Mouse (Mus musculus) 3134 (cell line): ENCODE results near the gene Llgl1.

Source experiments
- DNase-seq: peaks from one replicate; pipeline ENCODE4 v3.0.0-alpha.2; 2011; ENCODE audit warnings: low spot score; ENCODE audit not compliant: insufficient read length; ENCODE audit errors: extremely low read depth

Gene Llgl1

GRCm38 (mm10) chr11:60726601-60727391 is 27.3 kb downstream of the Llgl1 start, which contains the start of gene Flii:
Gene Flii, minus strand, starts transcription at chr11:60727263.
- peak; percentile 88 for DNase-seq

GRCm38 (mm10) chr11:60727392-60728140 is 28.0 kb downstream of the Llgl1 start:
- no peak for DNase-seq

DNA sequence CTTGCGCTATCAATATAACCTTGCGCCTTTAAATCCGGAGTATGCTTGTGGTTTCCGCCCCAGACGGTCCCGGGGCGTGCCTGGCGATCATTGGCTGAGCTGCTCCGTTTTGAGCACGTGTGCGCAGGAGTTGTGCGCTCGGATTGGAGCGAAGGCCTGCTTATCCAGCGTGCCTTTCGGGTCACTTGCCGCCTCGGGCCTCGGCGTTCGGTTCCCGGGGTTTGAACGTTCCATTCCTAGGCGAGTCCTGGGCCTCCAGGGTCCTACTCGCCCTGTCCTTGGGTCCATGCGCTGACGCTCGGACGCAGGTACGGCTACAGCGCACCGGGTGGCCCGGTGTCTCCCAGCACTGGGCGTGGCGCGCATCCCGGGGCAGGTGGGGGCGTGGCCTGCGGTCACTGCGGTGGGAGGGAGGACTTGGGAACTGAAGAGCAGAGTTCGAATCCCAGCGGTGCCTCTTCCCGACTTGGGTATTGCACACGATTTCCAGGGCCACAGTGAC is 28.8 kb downstream of the Llgl1 start, which contains the start of gene Mief2:
TSS of gene Mief2 (plus strand) at position 139 of the 502 bp plus-strand sequence.
- DNase-seq, result peak; percentile 96

DNA sequence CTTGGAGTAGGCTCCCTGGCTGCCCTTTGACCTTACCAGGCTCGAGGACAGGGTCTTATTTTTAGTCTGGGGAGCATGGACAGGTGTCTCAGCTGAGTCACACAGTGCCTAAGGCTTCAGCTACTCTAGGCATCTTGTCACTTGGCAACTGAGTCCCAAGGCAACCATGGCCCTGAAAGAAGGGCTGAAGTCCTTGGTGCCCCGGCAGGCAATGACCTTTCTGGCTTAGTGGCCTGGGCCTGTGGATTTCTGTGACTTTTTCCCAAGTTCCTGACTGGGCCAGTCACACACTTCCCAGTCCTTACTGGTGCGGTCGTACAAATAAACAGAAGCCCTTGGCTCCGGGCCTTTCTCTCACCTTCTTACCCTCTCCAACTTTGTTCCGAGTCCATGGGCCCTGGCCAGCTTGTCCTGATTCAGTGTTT is 29.7 kb downstream of the Llgl1 start:
- DNase-seq, result no peak

DNA sequence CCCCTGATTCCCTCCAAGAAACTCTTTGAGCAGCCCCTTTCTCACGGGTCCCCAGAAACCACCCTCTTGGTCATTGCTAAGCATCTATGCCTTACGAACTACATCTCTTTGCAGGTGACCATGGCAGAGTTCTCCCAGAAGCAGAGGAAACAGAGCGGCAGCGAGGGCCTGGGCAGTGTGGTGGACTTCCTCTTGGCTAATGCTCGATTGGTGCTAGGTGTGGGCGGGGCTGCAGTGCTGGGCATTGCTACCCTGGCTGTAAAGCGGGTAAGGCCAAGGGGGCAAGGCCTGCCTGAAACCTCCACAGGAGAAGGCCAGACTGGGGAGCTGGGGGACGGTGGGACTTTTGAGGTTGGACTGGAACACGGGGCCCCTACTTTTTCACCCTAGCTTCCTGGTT is 30.6 kb downstream of the Llgl1 start:
- no peak for DNase-seq

GRCm38 (mm10) chr11:60731251-60731650 is 31.7 kb downstream of the Llgl1 start:
- no peak for DNase-seq

DNA sequence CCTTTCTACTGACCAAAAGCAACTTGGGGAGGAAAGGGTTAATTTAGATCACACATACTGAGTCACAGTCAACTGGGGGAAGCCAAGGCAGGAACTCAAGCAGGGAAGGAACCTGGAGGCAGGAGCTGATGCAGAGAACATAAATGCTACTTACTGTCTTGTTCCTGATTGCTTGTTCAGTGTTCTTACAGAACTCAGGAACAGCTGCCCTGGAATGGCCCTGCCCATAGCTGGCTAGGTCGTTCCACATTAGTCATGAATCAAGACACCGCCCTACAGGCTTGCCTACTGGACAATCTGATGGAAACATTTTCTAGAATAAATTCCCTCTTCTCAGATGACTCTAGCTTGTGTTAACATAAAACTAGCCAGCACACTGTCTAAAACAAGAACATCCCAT is 34.7 kb downstream of the Llgl1 start:
- DNase-seq, result no peak

DNA sequence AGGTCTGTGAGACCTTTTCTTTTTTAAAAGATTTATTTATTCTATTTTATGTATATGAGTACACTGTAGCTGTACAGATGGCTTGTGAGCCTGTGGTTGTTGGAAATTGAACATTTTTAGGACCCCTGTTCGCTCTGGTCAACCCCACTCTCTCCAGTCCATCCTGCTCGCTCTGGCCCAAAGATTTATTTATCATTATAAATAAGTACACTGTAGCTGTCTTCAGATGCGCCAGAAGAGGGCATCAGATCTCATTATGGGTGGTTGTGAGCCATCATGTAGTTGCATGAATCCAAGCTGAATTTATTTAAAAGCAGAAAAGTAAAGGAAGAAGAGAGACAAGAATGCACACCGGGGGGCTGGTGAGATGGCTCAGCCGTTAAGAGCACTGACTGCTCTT is 35.7 kb downstream of the Llgl1 start:
- DNase-seq, result no peak

GRCm38 (mm10) chr11:60736491-60736890 is 37.0 kb downstream of the Llgl1 start:
- DNase-seq, result no peak

DNA sequence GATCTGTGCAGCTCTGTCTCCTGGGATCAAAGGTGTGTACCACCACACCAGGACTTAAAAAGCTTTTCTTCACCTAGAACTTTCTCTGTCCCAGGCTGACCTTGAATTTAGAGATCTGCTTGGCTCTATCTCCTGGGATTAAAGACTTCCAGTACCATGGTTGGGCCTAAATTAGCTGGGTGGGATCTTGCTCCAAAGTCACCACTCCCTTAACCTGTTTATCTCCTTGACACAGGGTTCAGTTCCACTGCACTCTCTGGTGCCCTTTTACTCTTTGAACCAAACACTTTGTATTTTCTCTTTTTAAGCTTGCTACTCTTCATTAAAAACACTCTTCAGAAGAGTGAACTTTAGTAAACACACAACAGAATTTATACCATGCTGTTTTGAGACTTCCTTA is 37.9 kb downstream of the Llgl1 start:
- DNase-seq, result no peak

DNA sequence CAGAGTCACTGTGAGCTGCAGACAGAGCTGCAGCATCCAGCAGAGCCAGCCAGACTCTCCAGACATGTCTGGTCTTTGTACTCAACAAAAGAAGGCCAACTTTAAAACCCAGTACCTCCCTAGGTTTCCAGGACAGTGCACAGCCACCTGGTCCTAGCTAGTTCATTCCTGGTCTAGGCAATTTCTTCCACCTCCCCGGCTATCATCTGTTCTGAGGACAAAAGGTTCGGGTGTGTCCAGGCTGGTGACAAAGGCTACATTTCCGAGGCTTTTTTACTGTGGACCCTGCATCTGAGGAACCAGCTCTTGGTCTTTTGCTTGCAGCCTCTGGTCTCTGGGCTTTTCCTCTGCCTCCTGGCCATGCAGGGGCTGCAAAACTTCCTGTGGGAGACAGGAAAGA is 40.8 kb downstream of the Llgl1 start:
- DNase-seq, result no peak

DNA sequence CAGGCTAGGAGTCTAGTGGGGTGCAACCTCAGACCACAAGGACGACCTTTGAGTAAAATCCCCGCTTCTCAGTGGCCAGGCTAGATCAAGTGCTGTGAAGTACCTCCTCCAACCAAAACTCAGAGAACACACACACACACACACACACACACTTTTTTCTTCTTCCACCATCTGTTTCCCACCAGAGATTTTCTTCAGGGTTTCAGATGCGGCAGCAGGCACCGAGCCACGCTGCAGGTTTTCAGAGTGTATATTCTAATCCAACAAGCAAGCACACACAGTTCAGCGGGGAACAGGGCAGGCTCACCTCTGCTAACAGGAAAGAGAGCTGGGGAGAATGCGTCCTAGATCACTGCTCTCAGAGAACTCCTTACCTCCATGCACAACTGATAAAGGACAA is 56.0 kb downstream of the Llgl1 start:
- no peak for DNase-seq

- DNase-seq, result no peak
Observed at GRCm38 (mm10) chr11:60761681-60762080, 62.2 kb downstream of the Llgl1 start.
